In the genomic region with DNA sequence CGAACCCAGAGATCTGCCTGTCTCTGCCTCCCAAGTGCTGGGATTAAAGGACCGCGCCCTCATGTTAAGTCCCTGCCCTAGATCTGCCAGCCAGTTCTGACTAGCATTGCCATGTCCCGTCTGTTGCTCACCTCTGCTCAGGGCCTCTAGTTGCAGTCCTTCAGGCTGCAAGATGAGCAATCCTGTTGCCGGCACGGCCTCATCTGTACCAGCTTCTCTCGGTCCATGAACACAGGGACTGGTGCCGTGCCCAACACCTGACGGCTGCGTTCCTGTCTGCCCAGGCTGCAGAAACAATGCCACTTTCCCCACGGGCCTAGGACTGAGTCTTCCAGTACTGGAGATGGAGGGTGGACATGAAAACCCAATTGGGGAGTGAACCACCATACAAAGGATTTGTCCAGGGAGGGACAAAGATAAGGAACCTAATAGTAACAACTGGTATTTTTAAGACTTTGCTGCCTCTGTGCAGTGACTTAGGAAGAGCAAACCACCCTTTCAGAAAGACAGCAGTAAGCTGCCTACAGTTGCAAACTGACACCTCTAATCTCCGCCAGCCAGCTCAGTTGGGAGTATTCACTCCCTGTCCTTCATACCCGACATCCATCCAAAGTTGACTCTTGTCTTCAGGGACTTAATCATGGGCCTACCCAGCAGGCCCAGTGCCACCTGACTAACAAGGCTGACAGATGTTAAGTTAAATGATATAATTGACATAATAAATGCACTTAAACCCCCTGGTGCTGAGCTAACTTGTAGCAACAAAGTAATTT, we compare ENCODE assay signal across 11 mouse cellular contexts. TPM values are rescaled to one million over a fixed set of nuclear protein-coding genes. Genes with fewer than 3 reads are reported as not detected.
DNase-seq lines count a peak whose midpoint lies in the region; ATAC-seq and TF ChIP-seq lines count a peak whose summit lies in the region.
"Had no signal": no experiment of that assay in that cellular context is flagged by ENCODE, and none has a peak within 500 bp of the region (broad histone marks: within the 10 kb centered on the region; RNA-seq: fewer than 3 reads in every experiment).

No protein-coding gene starts in this region.

- 91% methylated on average over 13 of the region's 13 CpGs for WGBS in hindbrain, embryonic 11.5 days
- 88% methylated on average over 13 of the region's 13 CpGs for WGBS in hindbrain, embryonic 12.5 days
- 90% methylated on average over 13 of the region's 13 CpGs for WGBS in limb, embryonic 15.5 days

- no peaks in the 10 kb centered on the region for H3K9me3 ChIP-seq in hindbrain, embryonic 11.5 days (ENCODE audit: control insufficient read depth, low read length)
- H3K9me3 ChIP-seq in hindbrain, embryonic 12.5 days (replicated peaks), result no peaks in the 10 kb centered on the region
- no peaks in the 10 kb centered on the region for H3K9me3 ChIP-seq in E14TG2a.4 (ENCODE audit: low read length)
- no peaks in the 10 kb centered on the region for H3K9me3 ChIP-seq in limb, embryonic 15.5 days

- ATAC-seq in hindbrain, embryonic 11.5 days (ENCODE audit: low FRiP score), result no peak
- ATAC-seq in hindbrain, embryonic 12.5 days (ENCODE audit: low FRiP score), result no peak
- ATAC-seq in limb, embryonic 15.5 days (ENCODE audit: insufficient number of reproducible peaks, low FRiP score, low TSS enrichment, low read depth), result no peak
- ATAC-seq: Patski had no signal

- DNase-seq in adrenal gland, adult 2 months, result peak; percentile 62
- DNase-seq in adrenal gland, postnatal 25 days, result no peak
- no peak for DNase-seq in hindbrain, embryonic 11.5 days (ENCODE audit: low spot score)
- DNase-seq in thymus, postnatal 10 days (ENCODE audit: low spot score in 2 of 2), result no peak
- DNase-seq in gastrocnemius, postnatal 14 days, result no peak

- H3K36me3 ChIP-seq in hindbrain, embryonic 11.5 days (ENCODE audit: control insufficient read depth, insufficient read depth, low read length), result 0 out of 2 replicates have a peak, but pooled peaks cover 2% of the 10 kb centered on the region
- H3K36me3 ChIP-seq in hindbrain, embryonic 12.5 days, result peaks cover 19% of the 10 kb centered on the region
- peaks cover 44% of the 10 kb centered on the region for H3K36me3 ChIP-seq in E14TG2a.4 (ENCODE audit: insufficient read depth, low read length)
- peaks cover 21% of the 10 kb centered on the region for H3K36me3 ChIP-seq in limb, embryonic 15.5 days

- H3K4me3 ChIP-seq in hindbrain, embryonic 11.5 days (ENCODE audit: low read depth, low read length), result no peak overlapping the region
- no peak overlapping the region for H3K4me3 ChIP-seq in hindbrain, embryonic 12.5 days
- H3K4me3 ChIP-seq in E14TG2a.4 (replicated peaks; ENCODE audit: low read length), result peak overlapping the region; percentile 86; the same call in 1 of the 2 replicates
- no peak overlapping the region for H3K4me3 ChIP-seq in limb, embryonic 15.5 days

- H3K4me1 ChIP-seq in hindbrain, embryonic 11.5 days (replicated peaks; ENCODE audit: control insufficient read depth, insufficient read depth, low read length), result peaks cover 15% of the 10 kb centered on the region
- peaks cover 41% of the 10 kb centered on the region for H3K4me1 ChIP-seq in hindbrain, embryonic 12.5 days
- H3K4me1 ChIP-seq in E14TG2a.4 (replicated peaks; ENCODE audit: low read depth, low read length), result peaks cover 55% of the 10 kb centered on the region
- peaks cover 40% of the 10 kb centered on the region for H3K4me1 ChIP-seq in limb, embryonic 15.5 days

- no peak overlapping the region for H3K4me2 ChIP-seq in hindbrain, embryonic 11.5 days (replicated peaks; ENCODE audit: low read depth, low read length)
- H3K4me2 ChIP-seq in hindbrain, embryonic 12.5 days (replicated peaks), result no peak overlapping the region
- no peak overlapping the region for H3K4me2 ChIP-seq in limb, embryonic 15.5 days

- no peak for TF ChIP-seq CTCF in E14TG2a.4 (conservative IDR thresholded peaks at IDR 0.05; ENCODE audit: low read length)

- intact Hi-C loops in gastrocnemius, postnatal 14 days (cut with DNase I; ENCODE audit: low total_unique reads), result no loop called here

- H3K27me3 ChIP-seq in hindbrain, embryonic 11.5 days (ENCODE audit: control insufficient read depth, insufficient read depth, low read length), result no peaks in the 10 kb centered on the region
- no peaks in the 10 kb centered on the region for H3K27me3 ChIP-seq in hindbrain, embryonic 12.5 days
- no peaks in the 10 kb centered on the region for H3K27me3 ChIP-seq in E14TG2a.4 (ENCODE audit: insufficient read depth, low read length)
- H3K27me3 ChIP-seq in limb, embryonic 15.5 days, result no peaks in the 10 kb centered on the region
- H3K27me3 ChIP-seq: Patski had no signal

- 0 out of 2 replicates have a peak overlapping the region, but pooled peaks have one; percentile 15 for H3K9ac ChIP-seq in hindbrain, embryonic 11.5 days (ENCODE audit: low read depth, low read length)
- H3K9ac ChIP-seq in hindbrain, embryonic 12.5 days, result no peak overlapping the region
- no peak overlapping the region for H3K9ac ChIP-seq in limb, embryonic 15.5 days

- H3K27ac ChIP-seq in hindbrain, embryonic 11.5 days (ENCODE audit: low read depth, low read length), result no peak overlapping the region
- no peak overlapping the region for H3K27ac ChIP-seq in hindbrain, embryonic 12.5 days
- peak overlapping the region; percentile 87; the same call in 1 of the 2 replicates for H3K27ac ChIP-seq in limb, embryonic 15.5 days

RNA-seq across cellular contexts. Expression of gene Gm49661, which starts 1.5 kb away (rescaled TPM):
- 1 to 10 TPM; 2.1 to 2.4 TPM for total RNA-seq in adrenal gland, adult 2 months (2021)
- polyA plus RNA-seq in adrenal gland, adult 2 months (2012; rRNA removed), result 2.1 TPM in 1 of 2 replicates, not detected in the other
- total RNA-seq in adrenal gland, postnatal 25 days (2021), result 4.4 TPM in 1 of 2 replicates, not detected in the other
- not detected in 2 replicates for polyA plus RNA-seq in hindbrain, embryonic 11.5 days (2014; fragmentation: Nextera tagmentation; extraction: Ambion mirVana)
- polyA plus RNA-seq in hindbrain, embryonic 12.5 days (2016; fragmentation: Nextera tagmentation; extraction: Ambion mirVana), result not detected in 2 replicates
- not detected in 2 replicates for polyA plus RNA-seq in limb, embryonic 15.5 days (2015; fragmentation: Nextera tagmentation; extraction: Ambion mirVana)
- not detected for total RNA-seq in gastrocnemius, postnatal 14 days (2021)
- total RNA-seq: layer of hippocampus, postnatal 14 days had no signal
- polyA plus RNA-seq: small intestine, adult 2 months had no signal

RNA-seq across cellular contexts. Expression of gene Prdx2, which starts 1.7 kb away (rescaled TPM):
- 100 to 1,000 TPM; 671 to 700 TPM for total RNA-seq in adrenal gland, adult 2 months (2021)
- 181 and 240 TPM in 2 replicates for polyA plus RNA-seq in adrenal gland, adult 2 months (2012; rRNA removed)
- 496 and 624 TPM in 2 replicates for total RNA-seq in adrenal gland, postnatal 25 days (2021)
- polyA plus RNA-seq in hindbrain, embryonic 11.5 days (2014; fragmentation: Nextera tagmentation; extraction: Ambion mirVana), result 1,367 and 1,409 TPM in 2 replicates
- 1,088 and 1,187 TPM in 2 replicates for polyA plus RNA-seq in hindbrain, embryonic 12.5 days (2016; fragmentation: Nextera tagmentation; extraction: Ambion mirVana)
- 635 and 681 TPM in 2 replicates for polyA plus RNA-seq in limb, embryonic 15.5 days (2015; fragmentation: Nextera tagmentation; extraction: Ambion mirVana)
- total RNA-seq in gastrocnemius, postnatal 14 days (2021), result 100 to 1,000 TPM; 224 to 248 TPM

RNA-seq across cellular contexts. Expression of gene Rnaseh2a, which starts 1.8 kb away (rescaled TPM):
- total RNA-seq in adrenal gland, adult 2 months (2021), result 100 to 1,000 TPM in 1 of 2 experiments, 10 to 100 TPM in 1; 87.7 to 112 TPM
- 61.7 and 76.6 TPM in 2 replicates for polyA plus RNA-seq in adrenal gland, adult 2 months (2012; rRNA removed)
- total RNA-seq in adrenal gland, postnatal 25 days (2021), result 101 and 159 TPM in 2 replicates
- polyA plus RNA-seq in hindbrain, embryonic 11.5 days (2014; fragmentation: Nextera tagmentation; extraction: Ambion mirVana), result 98.5 and 104 TPM in 2 replicates
- 77.4 and 77.9 TPM in 2 replicates for polyA plus RNA-seq in hindbrain, embryonic 12.5 days (2016; fragmentation: Nextera tagmentation; extraction: Ambion mirVana)
- 95.2 and 95.6 TPM in 2 replicates for polyA plus RNA-seq in limb, embryonic 15.5 days (2015; fragmentation: Nextera tagmentation; extraction: Ambion mirVana)
- 10 to 100 TPM; 22.6 to 28.4 TPM for total RNA-seq in gastrocnemius, postnatal 14 days (2021)

RNA-seq across cellular contexts. Expression of gene Junb, which starts 10.8 kb away (rescaled TPM):
- 10 to 100 TPM; 37.0 to 90.7 TPM for total RNA-seq in adrenal gland, adult 2 months (2021)
- polyA plus RNA-seq in adrenal gland, adult 2 months (2012; rRNA removed), result 78.9 and 91.4 TPM in 2 replicates
- total RNA-seq in adrenal gland, postnatal 25 days (2021), result 32.8 and 33.2 TPM in 2 replicates
- polyA plus RNA-seq in hindbrain, embryonic 11.5 days (2014; fragmentation: Nextera tagmentation; extraction: Ambion mirVana), result 6.2 and 6.4 TPM in 2 replicates
- polyA plus RNA-seq in hindbrain, embryonic 12.5 days (2016; fragmentation: Nextera tagmentation; extraction: Ambion mirVana), result 6.0 and 7.5 TPM in 2 replicates
- polyA plus RNA-seq in limb, embryonic 15.5 days (2015; fragmentation: Nextera tagmentation; extraction: Ambion mirVana), result 30.4 and 42.5 TPM in 2 replicates
- total RNA-seq in gastrocnemius, postnatal 14 days (2021), result 1 to 10 TPM; 6.2 to 6.3 TPM

RNA-seq across cellular contexts. Expression of gene Rtbdn, which starts 20.9 kb away (rescaled TPM):
- total RNA-seq in adrenal gland, adult 2 months (2021), result not detected
- 0.25 and 0.34 TPM in 2 replicates for polyA plus RNA-seq in adrenal gland, adult 2 months (2012; rRNA removed)
- not detected in 2 replicates for total RNA-seq in adrenal gland, postnatal 25 days (2021)
- 0.14 TPM in 1 of 2 replicates, not detected in the other for polyA plus RNA-seq in hindbrain, embryonic 11.5 days (2014; fragmentation: Nextera tagmentation; extraction: Ambion mirVana)
- 1.5 and 1.6 TPM in 2 replicates for polyA plus RNA-seq in hindbrain, embryonic 12.5 days (2016; fragmentation: Nextera tagmentation; extraction: Ambion mirVana)
- 0.19 and 0.24 TPM in 2 replicates for polyA plus RNA-seq in limb, embryonic 15.5 days (2015; fragmentation: Nextera tagmentation; extraction: Ambion mirVana)
- total RNA-seq in gastrocnemius, postnatal 14 days (2021), result not detected
